Mouse (Mus musculus): ENCODE measurements around the gene Gstp3.

The Gstp3 gene

DNA sequence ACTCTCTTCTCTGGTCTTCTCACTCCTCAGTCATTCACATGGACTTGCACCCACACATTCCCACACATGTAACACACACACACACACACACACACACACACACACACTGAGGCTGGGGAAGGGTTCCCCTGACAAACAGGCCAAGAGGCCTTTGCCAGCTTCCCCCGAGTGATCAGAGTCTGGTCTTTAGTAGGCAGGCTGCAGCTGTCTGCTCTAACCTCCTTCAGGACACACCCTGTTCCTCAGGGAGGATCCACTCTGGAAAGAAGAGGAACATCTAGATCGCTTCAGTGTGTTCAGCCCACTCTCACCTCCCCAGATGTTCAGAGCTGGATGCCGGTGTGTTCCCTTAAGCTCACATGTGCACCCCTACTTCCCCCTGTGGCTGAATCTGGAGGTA is 35.0 kb upstream of the Gstp3 start:
- H3K9me3 ChIP-seq (ENCODE audit: low read length): no peaks in the 10 kb centered on the region
- H3K36me3 ChIP-seq (ENCODE audit: insufficient read depth, low read length): peaks cover 11% of the 10 kb centered on the region
- no peak overlapping the region for H3K4me3 ChIP-seq (replicated peaks; ENCODE audit: low read length)
- TF ChIP-seq CTCF (conservative IDR thresholded peaks at IDR 0.05; ENCODE audit: low read length) (no peak), POU5F1 (IDR thresholded peaks at IDR 0.05; ENCODE audit: borderline replicate concordance, low read length) (no peak), NANOG (IDR thresholded peaks at IDR 0.05; ENCODE audit: borderline replicate concordance, low read length) (no peak)
- H3K4me1 ChIP-seq (replicated peaks; ENCODE audit: low read depth, low read length): peaks cover 54% of the 10 kb centered on the region
- no peaks in the 10 kb centered on the region for H3K27me3 ChIP-seq (ENCODE audit: insufficient read depth, low read length)

DNA sequence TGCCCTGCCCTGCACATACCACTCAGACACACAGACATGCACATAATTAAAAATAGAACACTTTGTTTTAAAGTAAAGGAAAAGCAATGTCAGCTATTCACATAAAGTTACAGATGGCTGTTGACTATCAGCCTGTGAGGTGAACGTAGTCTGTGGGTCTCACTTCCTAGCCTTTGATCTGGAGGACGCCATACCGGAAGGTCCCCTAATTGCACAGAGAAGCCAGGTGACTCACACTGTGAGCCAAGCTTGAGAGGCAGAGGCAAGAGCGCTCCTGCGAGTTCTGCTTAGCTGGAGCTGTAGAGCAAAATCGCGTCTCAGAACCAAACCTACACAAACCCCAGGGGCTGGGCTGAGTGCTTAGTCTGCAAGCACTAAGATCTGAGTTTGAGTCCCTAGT is 34.4 kb upstream of the Gstp3 start:
- H3K4me3 ChIP-seq (replicated peaks; ENCODE audit: low read length): no peak overlapping the region
- peaks cover 50% of the 10 kb centered on the region for H3K4me1 ChIP-seq (replicated peaks; ENCODE audit: low read depth, low read length)
- H3K36me3 ChIP-seq (ENCODE audit: insufficient read depth, low read length): peaks cover 10% of the 10 kb centered on the region

DNA sequence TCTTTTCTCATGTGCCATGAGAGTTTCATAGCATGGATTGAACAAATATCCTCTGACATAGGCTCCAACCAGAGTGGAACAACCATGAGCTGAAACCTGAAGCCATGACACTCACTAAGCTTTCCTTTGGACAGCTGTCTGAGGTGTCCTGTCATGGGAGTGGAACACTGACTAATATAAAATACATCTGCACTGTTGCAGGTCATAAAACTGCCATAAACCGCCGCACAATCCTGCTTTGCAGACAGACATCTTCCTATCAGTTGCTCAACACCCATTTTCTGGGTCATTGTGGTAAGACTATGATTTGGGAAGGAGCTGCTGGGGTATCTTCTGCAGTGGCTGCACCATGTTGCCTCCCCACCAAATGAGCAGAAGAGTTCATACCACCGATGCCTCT is 33.4 kb upstream of the Gstp3 start:
- H3K27me3 ChIP-seq (ENCODE audit: insufficient read depth, low read length): no peaks in the 10 kb centered on the region
- TF ChIP-seq CTCF (conservative IDR thresholded peaks at IDR 0.05; ENCODE audit: low read length) (no peak), POU5F1 (IDR thresholded peaks at IDR 0.05; ENCODE audit: borderline replicate concordance, low read length) (no peak), NANOG (IDR thresholded peaks at IDR 0.05; ENCODE audit: borderline replicate concordance, low read length) (no peak)
- H3K36me3 ChIP-seq (ENCODE audit: insufficient read depth, low read length): no peaks in the 10 kb centered on the region; the same call in 1 of the 2 replicates
- no peak overlapping the region for H3K4me3 ChIP-seq (replicated peaks; ENCODE audit: low read length)
- H3K4me1 ChIP-seq (replicated peaks; ENCODE audit: low read depth, low read length): peaks cover 47% of the 10 kb centered on the region
- H3K9me3 ChIP-seq (ENCODE audit: low read length): no peaks in the 10 kb centered on the region

More for the DNA sequence above, 34.4 kb upstream of the Gstp3 start:
- H3K27me3 ChIP-seq (ENCODE audit: insufficient read depth, low read length): no peaks in the 10 kb centered on the region
- TF ChIP-seq CTCF (conservative IDR thresholded peaks at IDR 0.05; ENCODE audit: low read length) (no peak), NANOG (IDR thresholded peaks at IDR 0.05; ENCODE audit: borderline replicate concordance, low read length) (no peak), POU5F1 (IDR thresholded peaks at IDR 0.05; ENCODE audit: borderline replicate concordance, low read length) (no peak)
- H3K9me3 ChIP-seq (ENCODE audit: low read length): no peaks in the 10 kb centered on the region

DNA sequence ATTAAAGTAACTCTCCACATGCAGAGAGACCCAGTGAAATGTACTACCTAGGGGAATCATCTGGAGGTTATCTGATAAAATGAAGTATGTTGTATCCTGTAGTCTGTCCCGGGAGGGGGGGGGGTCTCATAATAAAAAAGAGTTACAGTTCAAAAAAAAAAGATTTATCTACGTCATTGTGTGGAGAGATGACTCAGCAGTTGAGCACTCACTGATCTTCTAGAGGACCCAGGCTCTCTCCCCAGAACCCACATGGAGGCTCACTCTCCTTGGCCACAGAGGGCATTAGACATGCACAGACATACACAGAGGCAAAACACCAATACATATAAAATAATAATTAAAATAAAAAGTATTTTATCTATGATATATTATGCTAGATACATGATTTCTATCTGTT is 32.0 kb upstream of the Gstp3 start:
- Histone ChIP-seq H3K9me3 (ENCODE audit: low read length) (no peaks in the 10 kb centered on the region), H3K36me3 (ENCODE audit: insufficient read depth, low read length) (no peaks in the 10 kb centered on the region), H3K27me3 (ENCODE audit: insufficient read depth, low read length) (no peaks in the 10 kb centered on the region), H3K4me1 (replicated peaks; ENCODE audit: low read depth, low read length) (peaks cover 45% of the 10 kb centered on the region), H3K4me3 (replicated peaks; ENCODE audit: low read length) (no peak overlapping the region)
- TF ChIP-seq POU5F1 (IDR thresholded peaks at IDR 0.05; ENCODE audit: borderline replicate concordance, low read length) (no peak), NANOG (IDR thresholded peaks at IDR 0.05; ENCODE audit: borderline replicate concordance, low read length) (no peak), CTCF (conservative IDR thresholded peaks at IDR 0.05; ENCODE audit: low read length) (no peak)

DNA sequence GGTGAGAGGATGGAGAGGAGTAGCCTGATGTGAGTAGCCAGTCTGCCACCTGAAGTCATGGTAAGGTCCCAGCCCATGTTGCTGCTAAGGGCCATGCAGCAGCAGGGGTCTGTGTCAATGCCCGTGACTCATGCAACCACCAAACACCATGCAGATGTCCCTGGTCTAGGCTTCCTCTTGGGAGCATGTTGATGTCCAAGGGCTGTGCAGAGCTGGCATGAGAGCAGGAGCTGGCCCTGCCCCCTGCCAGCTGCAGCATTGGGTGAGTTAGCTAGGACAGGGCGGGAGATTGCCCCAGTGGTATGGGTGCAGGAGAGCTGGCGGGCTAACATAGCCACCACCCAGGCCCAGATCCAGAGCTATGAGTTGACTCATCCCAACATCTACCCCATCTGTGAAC is 31.1 kb upstream of the Gstp3 start:
- TF ChIP-seq CTCF (conservative IDR thresholded peaks at IDR 0.05; ENCODE audit: low read length) (no peak), POU5F1 (IDR thresholded peaks at IDR 0.05; ENCODE audit: borderline replicate concordance, low read length) (no peak), NANOG (IDR thresholded peaks at IDR 0.05; ENCODE audit: borderline replicate concordance, low read length) (no peak)

DNA sequence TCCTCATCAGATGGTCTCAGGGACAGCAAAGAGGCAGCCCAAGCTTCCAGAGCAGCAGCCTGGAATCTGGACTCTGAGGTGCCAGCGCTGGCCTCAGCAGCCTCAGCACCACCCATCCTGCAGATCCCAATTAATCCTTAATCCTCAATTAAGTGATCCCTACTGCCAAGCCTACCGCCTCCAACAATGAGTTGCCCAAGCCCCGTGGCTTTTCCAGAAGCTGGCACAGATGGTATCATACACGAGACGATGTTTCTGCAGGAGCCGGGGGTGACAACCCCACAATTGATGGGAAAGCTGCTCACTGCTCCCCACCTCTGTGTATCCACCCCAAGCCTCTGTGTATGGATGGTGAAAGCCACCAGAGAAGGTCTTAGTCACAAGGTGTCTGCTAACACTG is 29.8 kb upstream of the Gstp3 start:
- TF ChIP-seq NANOG (IDR thresholded peaks at IDR 0.05; ENCODE audit: borderline replicate concordance, low read length) (no peak), CTCF (conservative IDR thresholded peaks at IDR 0.05; ENCODE audit: low read length) (no peak), POU5F1 (IDR thresholded peaks at IDR 0.05; ENCODE audit: borderline replicate concordance, low read length) (no peak)
- H3K27me3 ChIP-seq (ENCODE audit: insufficient read depth, low read length): peaks cover 6% of the 10 kb centered on the region
- H3K9me3 ChIP-seq (ENCODE audit: low read length): no peaks in the 10 kb centered on the region
- no peaks in the 10 kb centered on the region for H3K36me3 ChIP-seq (ENCODE audit: insufficient read depth, low read length)
- H3K4me3 ChIP-seq (replicated peaks; ENCODE audit: low read length): no peak overlapping the region
- H3K4me1 ChIP-seq (replicated peaks; ENCODE audit: low read depth, low read length): peaks cover 29% of the 10 kb centered on the region

More for the DNA sequence above, 31.1 kb upstream of the Gstp3 start:
- Histone ChIP-seq H3K9me3 (ENCODE audit: low read length) (no peaks in the 10 kb centered on the region), H3K4me1 (replicated peaks; ENCODE audit: low read depth, low read length) (peaks cover 35% of the 10 kb centered on the region), H3K36me3 (ENCODE audit: insufficient read depth, low read length) (no peaks in the 10 kb centered on the region), H3K4me3 (replicated peaks; ENCODE audit: low read length) (no peak overlapping the region), H3K27me3 (ENCODE audit: insufficient read depth, low read length) (peaks cover 6% of the 10 kb centered on the region; the same call in 1 of the 2 replicates)

DNA sequence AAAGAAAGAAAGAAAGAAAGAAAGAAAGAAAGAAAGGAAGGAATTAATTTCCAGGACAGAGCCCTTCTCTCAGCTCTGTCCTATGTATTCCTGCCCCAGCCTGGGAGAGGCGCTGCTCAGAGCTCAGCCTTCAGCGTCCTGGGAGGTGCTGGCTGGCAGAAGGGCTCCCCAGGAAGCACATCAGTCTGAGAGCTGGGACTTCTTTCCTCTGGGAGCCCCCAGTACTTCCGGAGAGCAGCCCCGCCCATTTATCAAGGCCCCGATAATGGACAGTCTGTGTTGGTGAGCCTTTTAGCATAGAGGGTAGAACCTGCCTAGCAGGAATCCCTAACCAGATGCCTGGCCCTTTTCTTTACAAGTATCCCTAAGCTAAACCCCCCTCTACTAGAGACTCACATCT is 28.8 kb upstream of the Gstp3 start:
- Histone ChIP-seq H3K27me3 (ENCODE audit: insufficient read depth, low read length) (peaks cover 10% of the 10 kb centered on the region), H3K4me1 (replicated peaks; ENCODE audit: low read depth, low read length) (peaks cover 31% of the 10 kb centered on the region), H3K36me3 (ENCODE audit: insufficient read depth, low read length) (no peaks in the 10 kb centered on the region), H3K9me3 (ENCODE audit: low read length) (no peaks in the 10 kb centered on the region), H3K4me3 (replicated peaks; ENCODE audit: low read length) (no peak overlapping the region)
- no peak for TF ChIP-seq NANOG (IDR thresholded peaks at IDR 0.05; ENCODE audit: borderline replicate concordance, low read length)
- no peak for TF ChIP-seq POU5F1 (IDR thresholded peaks at IDR 0.05; ENCODE audit: borderline replicate concordance, low read length)
- no peak for TF ChIP-seq CTCF (conservative IDR thresholded peaks at IDR 0.05; ENCODE audit: low read length)

DNA sequence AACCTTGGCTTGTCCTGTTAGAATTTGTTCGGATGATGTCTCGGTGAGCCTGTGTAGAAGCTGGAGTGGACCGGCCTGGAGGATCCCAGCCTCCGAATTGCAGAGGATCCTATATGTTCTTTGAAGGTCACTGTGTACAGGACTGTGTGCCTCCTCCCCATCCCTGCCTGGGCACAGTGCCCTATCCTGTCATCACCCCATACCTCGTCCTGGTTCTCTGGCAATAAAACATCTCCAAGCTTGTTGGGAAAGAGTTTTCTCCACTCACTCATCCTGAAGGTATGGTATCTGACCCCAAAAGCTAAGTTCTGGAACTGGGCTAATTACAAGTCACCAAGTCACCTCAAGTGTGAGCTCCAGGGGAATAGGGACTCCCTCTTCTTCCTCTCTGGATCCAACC is 27.7 kb upstream of the Gstp3 start:
- TF ChIP-seq NANOG (IDR thresholded peaks at IDR 0.05; ENCODE audit: borderline replicate concordance, low read length): no peak
- TF ChIP-seq POU5F1 (IDR thresholded peaks at IDR 0.05; ENCODE audit: borderline replicate concordance, low read length): no peak
- no peak for TF ChIP-seq CTCF (conservative IDR thresholded peaks at IDR 0.05; ENCODE audit: low read length)
- Histone ChIP-seq H3K36me3 (ENCODE audit: insufficient read depth, low read length) (no peaks in the 10 kb centered on the region), H3K4me3 (replicated peaks; ENCODE audit: low read length) (no peak overlapping the region)

DNA sequence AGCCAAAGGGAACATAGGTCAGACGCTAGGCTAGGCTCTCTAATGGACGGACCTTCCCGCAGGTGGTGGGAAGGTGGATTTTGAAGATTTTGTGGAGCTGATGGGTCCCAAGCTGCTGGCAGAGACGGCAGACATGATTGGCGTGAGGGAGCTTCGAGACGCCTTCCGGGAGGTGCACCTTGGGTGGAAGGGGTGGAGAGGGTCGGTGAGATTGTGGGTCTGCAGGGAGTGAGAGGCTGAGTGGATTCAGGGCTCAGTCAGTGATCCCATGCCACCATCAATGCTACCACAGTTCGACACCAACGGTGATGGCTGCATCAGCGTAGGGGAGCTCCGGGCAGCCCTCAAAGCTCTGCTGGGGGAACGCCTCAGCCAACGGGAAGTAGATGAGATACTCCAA is 26.8 kb upstream of the Gstp3 start:
- no peak for TF ChIP-seq CTCF (conservative IDR thresholded peaks at IDR 0.05; ENCODE audit: low read length)
- TF ChIP-seq NANOG (IDR thresholded peaks at IDR 0.05; ENCODE audit: borderline replicate concordance, low read length): no peak
- no peak for TF ChIP-seq POU5F1 (IDR thresholded peaks at IDR 0.05; ENCODE audit: borderline replicate concordance, low read length)
- no peaks in the 10 kb centered on the region for H3K9me3 ChIP-seq (ENCODE audit: low read length)
- no peak overlapping the region for H3K4me3 ChIP-seq (replicated peaks; ENCODE audit: low read length)
- H3K36me3 ChIP-seq (ENCODE audit: insufficient read depth, low read length): no peaks in the 10 kb centered on the region
- peaks cover 38% of the 10 kb centered on the region for H3K4me1 ChIP-seq (replicated peaks; ENCODE audit: low read depth, low read length)
- peaks cover 17% of the 10 kb centered on the region for H3K27me3 ChIP-seq (ENCODE audit: insufficient read depth, low read length)

More for the DNA sequence above, 27.7 kb upstream of the Gstp3 start:
- Histone ChIP-seq H3K4me1 (replicated peaks; ENCODE audit: low read depth, low read length) (peaks cover 38% of the 10 kb centered on the region), H3K9me3 (ENCODE audit: low read length) (no peaks in the 10 kb centered on the region), H3K27me3 (ENCODE audit: insufficient read depth, low read length) (peaks cover 10% of the 10 kb centered on the region)
